Mouse (Mus musculus): ENCODE data around the gene Ampd2.

GRCm38 (mm10) chr3:108072983-108073569, 13.4 kb downstream of the Ampd2 start:
- no peak for TF ChIP-seq POLR2A (IDR thresholded peaks at IDR 0.05; ENCODE audit: control insufficient read depth in 1 of 2, insufficient read depth in 1 of 2, low read depth in 1 of 2, low read length in 2 of 2, poor library complexity in 1 of 2)
- TF ChIP-seq USF1 (IDR thresholded peaks at IDR 0.05; ENCODE audit: low read depth, low read length) = no peak
- TF ChIP-seq CTCF (IDR thresholded peaks at IDR 0.05 in 2 of 3, conservative IDR thresholded peaks at IDR 0.05 in 1 of 3; ENCODE audit: control insufficient read depth in 1 of 3, insufficient read depth in 1 of 3, low read depth in 2 of 3, low read length in 3 of 3, poor library complexity in 1 of 3, severe bottlenecking in 1 of 3) = no peak
